Comparison of ENCODE assay signal across 8 mouse cellular contexts in the genomic region with DNA sequence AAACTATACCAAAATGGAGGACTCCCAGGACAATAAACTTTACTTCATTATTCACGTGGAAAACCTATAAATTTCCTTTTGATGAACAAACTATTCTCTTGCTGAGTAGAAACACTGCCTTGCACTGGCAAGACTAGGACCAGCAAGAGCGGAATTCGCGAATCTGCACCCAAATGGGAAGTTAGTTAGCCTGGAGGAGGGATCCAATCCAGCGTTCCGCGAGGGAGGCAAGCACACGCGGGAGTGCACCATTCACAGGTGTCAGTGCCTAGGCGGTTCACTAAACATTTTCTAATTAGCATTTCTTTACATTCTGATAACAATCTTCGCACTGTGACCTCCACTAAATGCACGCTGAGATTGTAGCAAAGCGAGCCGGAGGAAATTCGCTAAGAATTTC. TPM values are rescaled to one million over a fixed set of nuclear protein-coding genes. Genes with fewer than 3 reads are reported as not detected.
DNase-seq lines count a peak whose midpoint lies in the region; ATAC-seq lines count a peak whose summit lies in the region.

No protein-coding gene starts in this region.

- H3K4me3 ChIP-seq in megakaryocyte, embryonic 14.5 days (replicated peaks): peak overlapping the region; percentile 94
- peak overlapping the region; percentile 98 for H3K4me3 ChIP-seq in hindbrain, embryonic 16.5 days (ENCODE audit: low read length)

- peak overlapping the region; percentile 96 for H3K4me2 ChIP-seq in hindbrain, embryonic 16.5 days (ENCODE audit: low read length)

- H3K9ac ChIP-seq in hindbrain, embryonic 16.5 days (ENCODE audit: low read depth, low read length): peak overlapping the region; percentile 94

- DNase-seq in adrenal gland, adult 2 months: peak; percentile 32
- DNase-seq in adrenal gland, postnatal 4 days (ENCODE audit: low spot score in 2 of 2): no peak
- peak; percentile 24 for DNase-seq in lung, postnatal 36 days
- no peak for DNase-seq in spleen, postnatal 36 days (ENCODE audit: low spot score in 2 of 2)
- no peak for DNase-seq in thymus, postnatal 4 days

- H3K9me3 ChIP-seq in megakaryocyte, embryonic 14.5 days: peaks cover 6% of the 10 kb centered on the region
- no peaks in the 10 kb centered on the region for H3K9me3 ChIP-seq in hindbrain, embryonic 16.5 days (ENCODE audit: control insufficient read depth, low read length)

- H3K27me3 ChIP-seq in megakaryocyte, embryonic 14.5 days (replicated peaks): peaks cover 87% of the 10 kb centered on the region
- no peaks in the 10 kb centered on the region for H3K27me3 ChIP-seq in hindbrain, embryonic 16.5 days (replicated peaks; ENCODE audit: control insufficient read depth, insufficient read depth, low read length)

- no peak for ATAC-seq in megakaryocyte, adult 5-6 weeks (ENCODE audit: poor library complexity, severe bottlenecking)
- ATAC-seq in hindbrain, embryonic 16.5 days: no peak

- H3K36me3 ChIP-seq in megakaryocyte, embryonic 14.5 days (replicated peaks; ENCODE audit: low read length): no peaks in the 10 kb centered on the region
- H3K36me3 ChIP-seq in hindbrain, embryonic 16.5 days (ENCODE audit: control insufficient read depth, insufficient read depth, low read length): no peaks in the 10 kb centered on the region

- WGBS in hindbrain, embryonic 16.5 days: 3% methylated on average over 15 of the region's 15 CpGs

- no peak overlapping the region for H3K27ac ChIP-seq in hindbrain, embryonic 16.5 days (ENCODE audit: low read depth, low read length)

- H3K4me1 ChIP-seq in megakaryocyte, embryonic 14.5 days: peaks cover 53% of the 10 kb centered on the region
- H3K4me1 ChIP-seq in hindbrain, embryonic 16.5 days (ENCODE audit: control insufficient read depth, insufficient read depth, low read depth, low read length): peaks cover 21% of the 10 kb centered on the region

RNA-seq across cellular contexts. Expression of a gene that starts 1.4 kb away (rescaled TPM):
- 10 to 100 TPM in 1 of 2 experiments, 1 to 10 TPM in 1; 9.5 to 16.3 TPM for total RNA-seq in adrenal gland, adult 2 months (2021)
- 6.0 and 6.2 TPM in 2 replicates for polyA plus RNA-seq in adrenal gland, adult 2 months (2012; rRNA removed)
- 10 to 100 TPM; 27.3 to 28.4 TPM for total RNA-seq in adrenal gland, postnatal 4 days (2021)
- 0.16 TPM in 1 of 2 replicates, not detected in the other for polyA plus RNA-seq in megakaryocyte, embryonic 14.5 days (2012; ENCODE audit: insufficient read depth, low replicate concordance)
- 1.4 and 2.5 TPM in 2 replicates for total RNA-seq in megakaryocyte, adult 5-6 weeks (2015)
- 2.3 and 3.9 TPM in 2 replicates for total RNA-seq in megakaryocyte, adult 5-6 weeks (2017)
- 19.1 and 22.7 TPM in 2 replicates for polyA plus RNA-seq in hindbrain, embryonic 16.5 days (2015; fragmentation: Nextera tagmentation; extraction: Ambion mirVana)

RNA-seq across cellular contexts. Expression of a gene that starts 35.2 kb away (rescaled TPM):
- total RNA-seq in adrenal gland, adult 2 months (2021): not detected
- polyA plus RNA-seq in adrenal gland, adult 2 months (2012; rRNA removed): not detected in 2 replicates
- total RNA-seq in adrenal gland, postnatal 4 days (2021): not detected
- not detected in 2 replicates for polyA plus RNA-seq in megakaryocyte, embryonic 14.5 days (2012; ENCODE audit: insufficient read depth, low replicate concordance)
- not detected in 2 replicates for total RNA-seq in megakaryocyte, adult 5-6 weeks (2015)
- total RNA-seq in megakaryocyte, adult 5-6 weeks (2017): not detected in 2 replicates
- polyA plus RNA-seq in hindbrain, embryonic 16.5 days (2015; fragmentation: Nextera tagmentation; extraction: Ambion mirVana): 0.09 TPM in 1 of 2 replicates, not detected in the other

RNA-seq across cellular contexts. Expression of a gene that starts 39.1 kb away (rescaled TPM):
- total RNA-seq in adrenal gland, adult 2 months (2021): 100 to 1,000 TPM; 102 to 119 TPM
- 24.0 and 25.2 TPM in 2 replicates for polyA plus RNA-seq in adrenal gland, adult 2 months (2012; rRNA removed)
- 100 to 1,000 TPM; 120 to 121 TPM for total RNA-seq in adrenal gland, postnatal 4 days (2021)
- polyA plus RNA-seq in megakaryocyte, embryonic 14.5 days (2012; ENCODE audit: insufficient read depth, low replicate concordance): 7.5 and 38.2 TPM in 2 replicates
- 37.8 and 55.2 TPM in 2 replicates for total RNA-seq in megakaryocyte, adult 5-6 weeks (2015)
- total RNA-seq in megakaryocyte, adult 5-6 weeks (2017): 61.6 and 102 TPM in 2 replicates
- polyA plus RNA-seq in hindbrain, embryonic 16.5 days (2015; fragmentation: Nextera tagmentation; extraction: Ambion mirVana): 121 and 126 TPM in 2 replicates

Comparison
In these comparisons a context has a peak if more than half of its experiments do, and no peak if none do; other contexts are left out.
1. DNase-seq: peak in adrenal gland, adult 2 months (single experiment) and lung, postnatal 36 days (single experiment); none in adrenal gland, postnatal 4 days (0 of 2), spleen, postnatal 36 days (0 of 2) and thymus, postnatal 4 days (single experiment).